Mouse (Mus musculus) right cerebral cortex, postnatal 36 days (tissue): ENCODE data around the gene Gja5.
"Not testable (repeated sequence)": the region's sequence is repeated elsewhere in the genome, so short reads cannot be mapped to it uniquely, and the experiment has no call there.

Experiments used
- DNase-seq, 2 experiments: peaks; one replicate each; pipeline ENCODE4 v3.0.0; 2022; ENCODE audit warnings: low spot score in 2 of 2, mixed read lengths in 1 of 2

Gene Gja5

GRCm38 (mm10) chr3:97100784-97101641 is 196.5 kb downstream of the Gja5 start:
- no peak for DNase-seq

- not testable (repeated sequence) for DNase-seq
These were observed 199.5 kb downstream of the Gja5 start for GRCm38 (mm10) chr3:97103946-97104345.

DNA sequence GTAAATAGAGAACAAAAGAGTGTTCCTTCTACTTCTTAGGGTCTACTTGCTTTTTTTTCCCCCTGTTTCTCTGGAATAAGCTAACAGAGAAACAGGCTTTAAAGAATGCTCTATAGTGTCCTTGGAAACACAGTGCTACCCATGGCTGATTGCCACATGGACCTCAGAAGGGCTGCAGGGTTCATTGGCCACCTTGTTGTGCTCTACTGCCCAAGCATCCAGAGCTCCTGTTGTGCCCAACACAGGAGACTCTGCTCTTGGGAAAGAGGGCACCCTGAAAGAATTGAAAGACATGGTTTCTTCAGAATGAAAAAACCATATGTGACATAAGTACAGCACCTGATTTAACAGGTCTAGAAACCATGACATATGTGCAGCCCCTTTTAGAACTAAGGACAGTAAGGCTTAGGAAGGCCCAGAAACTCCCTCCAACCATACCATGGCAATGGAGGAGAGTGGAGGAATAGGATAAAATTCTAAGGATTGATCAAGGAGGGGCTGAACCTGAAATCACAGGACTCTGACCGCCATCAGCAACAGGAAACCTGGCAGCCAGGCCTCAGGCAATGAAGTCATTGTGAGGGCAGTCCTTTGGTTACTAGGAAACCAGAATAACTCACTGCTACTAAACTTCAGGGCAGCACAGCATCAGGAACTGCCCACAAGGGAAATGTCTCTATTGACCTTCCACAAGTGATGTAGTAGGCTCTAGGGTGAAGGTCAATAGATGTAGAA is 200.4 kb downstream of the Gja5 start:
- DNase-seq: no peak

DNA sequence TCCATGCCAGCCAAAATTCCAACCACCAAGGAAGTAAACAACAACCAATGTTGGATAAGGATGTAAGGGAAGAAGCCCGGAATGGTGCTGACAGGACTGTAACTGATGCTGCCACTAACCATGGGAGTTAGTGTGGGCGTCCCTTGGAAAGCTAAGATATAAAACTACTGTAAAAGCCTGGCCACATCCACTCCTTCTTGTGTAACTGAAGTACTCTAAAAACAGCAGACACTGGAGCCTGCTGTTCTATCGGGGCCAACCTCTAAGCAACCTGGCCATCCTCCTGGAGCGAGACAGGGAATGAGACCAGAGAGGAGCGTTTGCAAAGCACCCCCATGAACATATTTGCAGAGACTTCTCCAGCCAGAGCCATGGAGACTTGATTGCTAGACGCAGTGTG is 213.0 kb downstream of the Gja5 start:
- DNase-seq: no peak

DNA sequence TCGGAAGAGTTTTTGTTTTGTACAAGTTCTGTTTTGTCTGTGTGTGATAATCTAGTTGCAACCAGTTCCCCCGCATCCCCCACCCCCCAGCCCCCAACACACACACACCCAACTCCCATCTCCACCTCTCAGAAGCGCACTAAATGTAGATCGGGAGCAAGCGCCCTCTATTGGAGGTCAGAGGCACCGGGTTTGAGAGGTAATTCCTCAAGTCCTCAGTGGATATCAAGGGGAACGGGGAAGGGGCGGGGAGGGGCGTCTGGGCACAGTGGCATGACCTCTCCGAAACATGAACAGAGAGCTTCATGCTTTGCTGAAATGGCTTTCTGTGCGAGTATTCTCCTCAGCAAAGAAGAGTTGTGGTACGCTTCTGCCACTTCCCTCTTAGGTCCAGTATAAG is 213.8 kb downstream of the Gja5 start:
- DNase-seq: no peak

- DNase-seq: no peak
These were observed 219.7 kb downstream of the Gja5 start for GRCm38 (mm10) chr3:97124193-97124592.
